Mouse (Mus musculus): Measurements from ENCODE around the gene Chil5. TPM values are rescaled to one million over a fixed set of nuclear protein-coding genes. Genes with fewer than 3 reads are reported as not detected.

Chil5 gene
- polyA plus RNA-seq, 1 experiment = not detected

- no peak for TF ChIP-seq POLR2A (IDR thresholded peaks at IDR 0.05; ENCODE audit: low read depth, low read length)
- TF ChIP-seq CTCF (IDR thresholded peaks at IDR 0.05; ENCODE audit: extremely low read depth, insufficient read length, insufficient replicate concordance, low read depth, low read length) = no peak
- Histone ChIP-seq H3K27me3 (ENCODE audit: control insufficient read depth, insufficient read depth, low read length) (no peaks in the 10 kb centered on the region), H3K4me3 (ENCODE audit: low read depth, low read length) (no peak overlapping the region), H3K4me1 (ENCODE audit: control insufficient read depth, insufficient read depth, insufficient read length, low read length) (no peaks in the 10 kb centered on the region), H3K36me3 (ENCODE audit: control insufficient read depth, insufficient read depth, low read length) (peaks cover 3% of the 10 kb centered on the region), H3K27ac (ENCODE audit: insufficient read depth, low read depth, low read length) (no peak overlapping the region)
- 84% methylated on average over 2 of the region's 2 CpGs for WGBS
Observed at GRCm38 (mm10) chr3:105974174-105974573, 58.4 kb downstream of the Chil5 start.

- 58% methylated on average over 3 of the region's 3 CpGs for WGBS
Observed at GRCm38 (mm10) chr3:105973411-105973810, 59.2 kb downstream of the Chil5 start, which contains the start of gene Ovgp1. Ovgp1 (plus strand) TSS chr3:105973711.

DNA sequence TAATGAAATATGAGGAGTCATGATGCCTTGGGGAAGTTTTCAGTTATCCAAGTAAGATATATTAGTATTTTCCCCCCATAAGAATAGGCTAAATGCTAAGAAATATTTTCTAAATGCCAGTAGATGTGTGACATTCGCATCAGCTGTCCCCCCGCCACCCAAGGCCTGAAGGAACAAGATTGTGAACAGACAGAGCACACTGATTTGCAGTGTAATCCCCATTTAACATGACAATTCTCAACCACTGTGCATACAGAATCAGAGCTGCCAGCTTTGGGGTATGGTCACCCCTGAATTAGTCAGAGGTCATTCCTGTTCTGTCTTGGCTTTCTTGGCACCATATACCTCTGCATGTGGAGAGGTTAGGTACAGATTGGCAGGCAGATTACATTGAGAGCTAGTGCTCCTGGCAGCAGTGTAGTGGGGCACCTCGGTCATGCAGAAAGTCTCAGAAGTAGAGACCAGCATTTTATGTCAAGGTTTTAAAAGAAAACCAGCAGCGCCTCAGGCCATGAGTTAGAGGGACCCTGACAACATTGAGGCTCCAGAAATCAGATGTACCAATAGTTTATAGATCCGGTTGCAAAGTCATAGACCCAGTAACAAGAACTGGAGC, 60.7 kb downstream of the Chil5 start:
- peaks cover 17% of the 10 kb centered on the region for H3K36me3 ChIP-seq (ENCODE audit: control insufficient read depth, insufficient read depth, low read length)
- H3K4me1 ChIP-seq (ENCODE audit: control insufficient read depth, insufficient read depth, insufficient read length, low read length) = no peaks in the 10 kb centered on the region
- H3K27me3 ChIP-seq (ENCODE audit: control insufficient read depth, insufficient read depth, low read length) = no peaks in the 10 kb centered on the region
- no peak overlapping the region for H3K27ac ChIP-seq (ENCODE audit: insufficient read depth, low read depth, low read length)
- TF ChIP-seq CTCF (IDR thresholded peaks at IDR 0.05; ENCODE audit: extremely low read depth, insufficient read length, insufficient replicate concordance, low read depth, low read length) = no peak
- no peak for TF ChIP-seq POLR2A (IDR thresholded peaks at IDR 0.05; ENCODE audit: low read depth, low read length)
- H3K4me3 ChIP-seq (ENCODE audit: low read depth, low read length) = no peak overlapping the region
- 85% methylated on average over 5 of the region's 5 CpGs for WGBS

More at GRCm38 (mm10) chr3:105973411-105973810, 59.2 kb downstream of the Chil5 start, which contains the start of gene Ovgp1:
- H3K27ac ChIP-seq (ENCODE audit: insufficient read depth, low read depth, low read length) = no peak within 1 kb of the TSS
- no peak within 1 kb of the TSS for H3K4me3 ChIP-seq (ENCODE audit: low read depth, low read length)
- H3K36me3 ChIP-seq (ENCODE audit: control insufficient read depth, insufficient read depth, low read length) = peaks cover 9% of the 10 kb centered on the region
- no peaks in the 10 kb centered on the region for H3K4me1 ChIP-seq (ENCODE audit: control insufficient read depth, insufficient read depth, insufficient read length, low read length)
- no peaks in the 10 kb centered on the region for H3K27me3 ChIP-seq (ENCODE audit: control insufficient read depth, insufficient read depth, low read length)
- TF ChIP-seq POLR2A (IDR thresholded peaks at IDR 0.05; ENCODE audit: low read depth, low read length) (no peak), CTCF (IDR thresholded peaks at IDR 0.05; ENCODE audit: extremely low read depth, insufficient read length, insufficient replicate concordance, low read depth, low read length) (no peak)

Other genes with a start within 250 kb of the Chil5 start
- 0.25 and 0.89 TPM in 2 replicates for gene Rap1a, start 231.5 kb downstream of the Chil5 start, polyA plus RNA-seq (2012; rRNA removed)
- gene Adora3, start 162.0 kb downstream of the Chil5 start, polyA plus RNA-seq (2012; rRNA removed) = 0.39 and 0.41 TPM in 2 replicates
- 0.94 and 1.1 TPM in 2 replicates for gene Tmigd3, start 161.9 kb downstream of the Chil5 start, polyA plus RNA-seq (2012; rRNA removed)
- gene I830077J02Rik, start 100.2 kb downstream of the Chil5 start, polyA plus RNA-seq (2012; rRNA removed) = 0.81 and 1.8 TPM in 2 replicates
- 9.5 and 9.6 TPM in 2 replicates for gene Wdr77, start 73.4 kb downstream of the Chil5 start, polyA plus RNA-seq (2012; rRNA removed)
- 72.1 and 125 TPM in 2 replicates for gene Atp5f1, start 72.7 kb downstream of the Chil5 start, polyA plus RNA-seq (2012; rRNA removed)
- 0.17 and 0.24 TPM in 2 replicates for gene Ovgp1, start 59.1 kb downstream of the Chil5 start, polyA plus RNA-seq (2012; rRNA removed)
- not detected in 2 replicates for gene Pifo, start 18.2 kb downstream of the Chil5 start, polyA plus RNA-seq (2012; rRNA removed)
- gene Chia1, start 80.4 kb upstream of the Chil5 start, polyA plus RNA-seq (2012; rRNA removed) = 0.09 TPM in 1 of 2 replicates, not detected in the other
- gene Chil3, start 134.8 kb upstream of the Chil5 start, polyA plus RNA-seq (2012; rRNA removed) = 1.9 TPM in 1 of 2 replicates, not detected in the other
- 3.7 TPM in 1 of 2 replicates, not detected in the other for gene Chil4, start 186.7 kb upstream of the Chil5 start, polyA plus RNA-seq (2012; rRNA removed)